Mouse (Mus musculus) liver, postnatal 0 days (tissue): ENCODE measurements around the gene Ddhd1.

Experiments used
- CTCF ChIP-seq: sonication (generic); IDR thresholded peaks from 2 replicates; pipeline ENCODE4 v1.5.1; 2016; ENCODE audit warnings: antibody characterized with exemption, low read depth
- EP300 ChIP-seq: IDR thresholded peaks from 2 replicates; pipeline ENCODE4 v1.6.1; 2016; ENCODE audit warnings: antibody characterized with exemption, low read depth, mild to moderate bottlenecking

DNA sequence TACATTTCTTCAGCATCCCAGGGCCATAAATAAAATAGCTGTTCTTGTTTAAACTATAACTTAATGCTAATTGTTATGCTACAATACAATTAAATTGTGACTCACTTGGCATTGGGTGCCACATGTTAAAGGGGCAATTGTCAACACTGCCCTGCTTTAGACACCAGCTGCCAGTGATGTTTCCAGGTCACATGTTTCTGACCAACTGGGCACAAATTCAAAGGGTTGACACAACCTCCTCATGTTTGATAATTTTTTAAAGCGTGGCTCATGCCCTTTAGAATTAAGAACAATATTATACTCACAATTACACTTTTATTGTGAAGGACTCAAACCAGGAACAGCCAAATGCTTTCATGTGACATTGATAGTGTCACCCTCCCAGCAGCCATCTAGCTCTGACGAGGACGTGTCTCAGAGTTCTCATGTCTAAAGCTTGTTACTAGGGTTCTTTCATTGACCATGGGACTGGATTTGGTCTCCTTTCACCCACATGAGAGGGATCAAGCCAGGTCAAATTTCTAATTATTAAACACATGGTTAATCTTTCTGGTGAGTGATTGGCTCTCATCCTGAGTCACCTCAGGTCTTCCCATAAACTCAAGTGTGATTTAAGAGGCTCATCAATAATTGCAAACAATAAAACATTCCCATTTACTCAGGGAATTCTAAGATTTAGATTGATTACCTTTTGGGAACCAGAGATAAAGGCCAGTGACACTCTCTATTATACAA lies 49.4 kb upstream of the Ddhd1 start:
- TF ChIP-seq CTCF (no peak), EP300 (no peak)
